Mouse (Mus musculus) ES-Bruce4 (cell line): ENCODE measurements around the gene Borcs7.

ENCODE experiments used
- CTCF ChIP-seq: IDR thresholded peaks from one replicate; pipeline ENCODE4 v1.8.1; 2011; ENCODE audit warnings: low read depth, low read length
- POLR2A ChIP-seq: IDR thresholded peaks from one replicate; pipeline ENCODE4 v1.8.1; 2011; ENCODE audit warnings: low read length; ENCODE audit not compliant: insufficient read depth

DNA sequence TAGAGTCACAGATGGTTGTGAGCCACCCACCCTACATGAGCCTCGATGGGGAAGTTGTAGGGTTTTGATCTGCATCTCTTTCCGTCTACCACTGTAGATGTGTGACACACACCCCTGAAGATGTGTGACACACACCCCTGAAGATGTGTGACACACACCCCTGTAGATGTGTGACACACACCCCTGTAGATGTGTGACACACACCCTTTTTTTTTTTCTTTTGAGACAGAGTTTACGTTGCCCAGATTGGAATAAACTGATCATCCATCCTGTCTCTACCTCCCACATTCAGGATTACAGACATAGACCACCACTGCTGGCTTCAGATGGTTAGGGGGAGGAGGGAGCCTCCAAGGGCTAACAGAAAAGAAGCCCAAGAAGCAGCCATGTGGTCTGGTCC is 39.2 kb downstream of the Borcs7 start:
- no peak for TF ChIP-seq CTCF
- TF ChIP-seq POLR2A, result no peak
